Mouse (Mus musculus) adrenal gland, adult 18-20 months (tissue): ENCODE results near the gene 4933400A11Rik. TPM values are rescaled to one million over a fixed set of nuclear protein-coding genes. Genes with fewer than 3 reads are reported as not detected.

ENCODE experiments used
- total RNA-seq, 2 experiments: library from RNA; stranded (reverse); gene quantifications; 1 replicate in 1 of 2; 2 replicates in 1 of 2; pipeline ENCODE4 v1.2.3; 2021

The 4933400A11Rik gene
- total RNA-seq, 2 experiments from 2014 or later, result not detected

Other genes starting within 250 kb of the 4933400A11Rik start
- gene Mid1, start 94.4 kb downstream of the 4933400A11Rik start, total RNA-seq, result 10 to 100 TPM; 11.8 to 17.1 TPM
- 100 to 1,000 TPM; 358 to 418 TPM for gene Gm21887, start 230.0 kb upstream of the 4933400A11Rik start, total RNA-seq